Mouse (Mus musculus) liver, embryonic 14.5 days (tissue): ENCODE measurements at regions not wholly inside any gene's neighbourhood (a gene's known extent, or its start where the extent isn't known, plus 50 kb on each side); places are given as distances from the start of the nearest gene placed in this dataset.

Experiments used
- ATAC-seq: fragments of 200-750 bp; cut with Nextera tagmentation; 2 replicates; pipeline ENCODE4 v1.8.0; 2017; ENCODE audit warnings: moderate number of reproducible peaks, mild to moderate bottlenecking, moderate library complexity; ENCODE audit not compliant: insufficient read depth
- DNase-seq, 3 experiments: peaks; one replicate each; pipeline ENCODE4 v3.0.0-alpha.2; 2012 to 2013; ENCODE audit warnings: low read depth in 3 of 3, low spot score in 3 of 3
- H3K27ac ChIP-seq: fragments of 300-500 bp; sonication (generic); 2 replicates; pipeline ENCODE4 v1.5.1; 2014; ENCODE audit warnings: moderate library complexity, mild to moderate bottlenecking, control low read depth, inconsistent platforms
- H3K27me3 ChIP-seq: fragments of 300-500 bp; sonication (generic); 2 replicates; pipeline ENCODE4 v1.6.1; 2014; ENCODE audit warnings: mild to moderate bottlenecking, low read length, moderate library complexity; ENCODE audit not compliant: control insufficient read depth, insufficient read depth
- H3K36me3 ChIP-seq: fragments of 300-500 bp; sonication (generic); replicated peaks from 2 replicates; pipeline ENCODE4 v1.6.1; 2014; ENCODE audit warnings: low read depth; ENCODE audit not compliant: control insufficient read depth, insufficient read depth
- H3K4me1 ChIP-seq, 2 experiments: fragments of 200-500 bp in 1 of 2; fragments of 300-500 bp in 1 of 2; sonication (generic) in 1 of 2; replicated peaks; 2 replicates each; pipeline ENCODE4 v1.6.1; 2012 to 2014; ENCODE audit warnings: antibody characterized with exemption in 1 of 2, inconsistent platforms in 1 of 2, low read length in 1 of 2; ENCODE audit not compliant: control insufficient read depth in 2 of 2, insufficient read depth in 2 of 2
- H3K4me2 ChIP-seq: fragments of 300-500 bp; sonication (generic); 2 replicates; pipeline ENCODE4 v1.6.1; 2014; ENCODE audit warnings: low read depth, mild to moderate bottlenecking, control low read depth, moderate library complexity
- H3K4me3 ChIP-seq, 2 experiments: fragments of 200-500 bp in 1 of 2; fragments of 300-500 bp in 1 of 2; sonication (generic) in 1 of 2; 2 replicates each; pipeline ENCODE4 v1.5.1; 2012 to 2014; ENCODE audit warnings: low read depth in 2 of 2, low read length in 2 of 2, mild to moderate bottlenecking in 2 of 2, control low read depth in 1 of 2, inconsistent platforms in 1 of 2, moderate library complexity in 1 of 2; ENCODE audit not compliant: insufficient read depth in 1 of 2
- H3K9ac ChIP-seq: fragments of 300-500 bp; sonication (generic); replicated peaks from 2 replicates; pipeline ENCODE4 v1.6.1; 2014; ENCODE audit warnings: mild to moderate bottlenecking, control low read depth, moderate library complexity
- H3K9me3 ChIP-seq: fragments of 300-500 bp; sonication (generic); 2 replicates; pipeline ENCODE4 v1.6.1; 2016; ENCODE audit warnings: low read length, mixed read lengths; ENCODE audit not compliant: control insufficient read depth
- CTCF ChIP-seq: IDR thresholded peaks from 2 replicates; pipeline ENCODE4 v1.5.1; 2016; ENCODE audit warnings: antibody characterized with exemption, low read depth, control low read depth
- EP300 ChIP-seq: IDR thresholded peaks from 2 replicates; pipeline ENCODE4 v1.6.1; 2016; ENCODE audit warnings: antibody characterized with exemption, low read depth
- WGBS: fragments of 180-500 bp; shearing (Covaris S2); extraction: QIAGEN DNeasy Blood & Tissue Kit; methylation state at CpG from one replicate; pipeline ENCODE4 v1.1.7; 2014; ENCODE audit not compliant: insufficient replicate concordance; 5-methylcytosine and 5-hydroxymethylcytosine counted together

DNA sequence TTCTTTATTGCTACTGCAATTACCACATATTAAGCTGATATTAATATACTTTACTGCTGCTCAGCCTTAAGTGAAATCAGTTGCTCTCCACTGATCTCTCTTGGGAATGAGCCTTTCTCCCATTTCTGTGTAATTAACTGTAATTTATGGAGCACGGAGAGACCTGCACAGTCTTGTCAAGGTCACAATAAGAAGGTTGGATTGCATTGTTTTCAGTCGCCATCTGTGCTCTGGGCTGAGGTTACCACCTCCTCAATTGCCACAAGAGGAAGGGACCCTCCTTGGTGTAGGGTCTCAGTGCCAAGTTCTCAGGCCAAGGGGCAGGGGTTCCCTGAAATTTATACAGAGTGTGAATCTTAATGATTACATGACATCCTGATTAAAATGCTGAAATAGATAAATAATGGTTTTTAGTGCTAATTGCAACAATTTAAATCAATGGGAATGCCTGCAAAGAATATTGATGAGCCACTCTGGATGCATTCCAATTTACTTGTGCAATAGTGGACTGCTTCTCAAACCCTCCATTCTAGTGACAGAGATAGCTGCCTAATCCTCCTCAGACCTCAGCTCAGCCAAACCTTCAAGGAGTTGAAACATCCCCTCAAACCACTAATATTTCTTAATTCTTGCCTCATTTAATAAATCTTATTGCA lies 332.3 kb downstream of the Mat2b start:
- 35% methylated on average over 2 of the region's 2 CpGs for WGBS
- Histone ChIP-seq H3K9me3 (no peaks in the 10 kb centered on the region), H3K9ac (no peak overlapping the region), H3K27ac (no peak overlapping the region), H3K36me3 (no peaks in the 10 kb centered on the region), H3K27me3 (no peaks in the 10 kb centered on the region), H3K4me2 (no peak overlapping the region), H3K4me3 (no peak overlapping the region), H3K4me1 (no peaks in the 10 kb centered on the region)
- ATAC-seq = no peak
- DNase-seq = no peak
- TF ChIP-seq EP300 (no peak), CTCF (no peak)
